Mouse (Mus musculus) MEL (cell line): ENCODE results near the gene Vac14.

Experiments used
- CTCF ChIP-seq, 3 experiments: IDR thresholded peaks in 2 of 3; conservative IDR thresholded peaks in 1 of 3; 2 replicates each; pipeline ENCODE4 v1.5.1; 2011 to 2012; ENCODE audit warnings: low read length in 3 of 3, low read depth in 2 of 3, mild to moderate bottlenecking in 2 of 3, improper control_type of control experiment in 1 of 3, inconsistent platforms in 1 of 3, mixed read lengths in 1 of 3, moderate library complexity in 1 of 3; ENCODE audit not compliant: control insufficient read depth in 1 of 3, insufficient read depth in 1 of 3, poor library complexity in 1 of 3, severe bottlenecking in 1 of 3
- EP300 ChIP-seq, 2 experiments: IDR thresholded peaks; 2 replicates each; pipeline ENCODE4 v1.6.1; 2011; ENCODE audit warnings: improper control_type of control experiment in 2 of 2, low read length in 2 of 2, low read depth in 1 of 2, mild to moderate bottlenecking in 1 of 2
- ETS1 ChIP-seq: IDR thresholded peaks from 2 replicates; pipeline ENCODE4 v1.6.1; 2012; ENCODE audit warnings: low read depth, mild to moderate bottlenecking, inconsistent platforms, low read length, improper control_type of control experiment, moderate library complexity
- MXI1 ChIP-seq: IDR thresholded peaks from 2 replicates; pipeline ENCODE4 v1.6.1; 2011; ENCODE audit warnings: mild to moderate bottlenecking, low read depth, low read length, improper control_type of control experiment
- NELFE ChIP-seq: IDR thresholded peaks from 2 replicates; pipeline ENCODE4 v1.6.1; 2011; ENCODE audit warnings: low read depth, low read length, improper control_type of control experiment
- POLR2A ChIP-seq, 2 experiments: IDR thresholded peaks; 2 replicates each; pipeline ENCODE4 v1.6.1; 2011 to 2012; ENCODE audit warnings: low read length in 2 of 2, mild to moderate bottlenecking in 2 of 2, control low read depth in 1 of 2, improper control_type of control experiment in 1 of 2, low read depth in 1 of 2, moderate library complexity in 1 of 2; ENCODE audit not compliant: control insufficient read depth in 1 of 2, insufficient read depth in 1 of 2, poor library complexity in 1 of 2
- POLR2AphosphoS2 ChIP-seq: IDR thresholded peaks from 2 replicates; pipeline ENCODE4 v1.6.1; 2011; ENCODE audit warnings: low read length, improper control_type of control experiment
- POLR2AphosphoS5 ChIP-seq: IDR thresholded peaks from 2 replicates; pipeline ENCODE4 v1.6.1; 2012; ENCODE audit warnings: low read depth, borderline replicate concordance, mild to moderate bottlenecking, inconsistent platforms, low read length, moderate library complexity, mixed read lengths
- RAD21 ChIP-seq: IDR thresholded peaks from 2 replicates; pipeline ENCODE4 v1.6.1; 2011; ENCODE audit warnings: mild to moderate bottlenecking, low read depth, low read length, improper control_type of control experiment
- TCF12 ChIP-seq: IDR thresholded peaks from 2 replicates; pipeline ENCODE4 v1.6.1; 2014; ENCODE audit warnings: low read depth, mild to moderate bottlenecking, inconsistent platforms, low read length, improper control_type of control experiment, moderate library complexity
- USF1 ChIP-seq: IDR thresholded peaks from 2 replicates; pipeline ENCODE4 v1.6.1; 2014; ENCODE audit warnings: low read depth, mild to moderate bottlenecking, inconsistent platforms, low read length, improper control_type of control experiment, moderate library complexity
- ZMIZ1 ChIP-seq: IDR thresholded peaks from 2 replicates; pipeline ENCODE4 v1.6.1; 2012; ENCODE audit warnings: low read depth, mild to moderate bottlenecking, inconsistent platforms, low read length, improper control_type of control experiment, moderate library complexity

- TF ChIP-seq CTCF (IDR thresholded peaks at IDR 0.05 in 2 of 3, conservative IDR thresholded peaks at IDR 0.05 in 1 of 3; ENCODE audit: control insufficient read depth in 1 of 3, insufficient read depth in 1 of 3, low read depth in 2 of 3, low read length in 3 of 3, poor library complexity in 1 of 3, severe bottlenecking in 1 of 3) (no peak), POLR2AphosphoS5 (no peak), NELFE (no peak), TCF12 (no peak), POLR2AphosphoS2 (no peak), POLR2A (IDR thresholded peaks at IDR 0.05; ENCODE audit: control insufficient read depth in 1 of 2, insufficient read depth in 1 of 2, low read depth in 1 of 2, low read length in 2 of 2, poor library complexity in 1 of 2) (no peak), ZMIZ1 (no peak), MXI1 (no peak), ETS1 (no peak), EP300 (IDR thresholded peaks at IDR 0.05; ENCODE audit: low read depth in 1 of 2, low read length in 2 of 2) (no peak), USF1 (no peak), RAD21 (no peak)
Observed at GRCm38 (mm10) chr8:110717131-110717530, 98.7 kb downstream of the Vac14 start.
